Mouse (Mus musculus) ES-E14 (cell line): ENCODE results near the gene H2al1g.
"Not testable (repeated sequence)": the region's sequence is repeated elsewhere in the genome, so short reads cannot be mapped to it uniquely, and the experiment has no call there.

Experiments used
- CHD2 ChIP-seq: IDR thresholded peaks from 2 replicates; pipeline ENCODE4 v1.6.1; 2014; ENCODE audit warnings: mild to moderate bottlenecking, low read depth, low read length, inconsistent platforms
- MAFK ChIP-seq: IDR thresholded peaks from 2 replicates; pipeline ENCODE4 v1.6.1; 2014; ENCODE audit warnings: mild to moderate bottlenecking, low read depth, low read length, inconsistent platforms; ENCODE audit not compliant: insufficient read depth
- ZC3H11A ChIP-seq: IDR thresholded peaks from 2 replicates; pipeline ENCODE4 v1.6.1; 2012; ENCODE audit warnings: low read depth, mild to moderate bottlenecking, inconsistent platforms, low read length, borderline replicate concordance

- TF ChIP-seq ZC3H11A, CHD2, MAFK: not testable (repeated sequence)
Observed at GRCm38 (mm10) chrX:11305355-11305754, 12.7 kb upstream of the H2al1g start, which contains the start of gene H2al1c.
